Mouse (Mus musculus) forebrain, embryonic 15.5 days (tissue): Measurements from ENCODE around the gene 4921536K21Rik. TPM values are rescaled to one million over a fixed set of nuclear protein-coding genes. Genes with fewer than 3 reads are reported as not detected.

Experiments
- ATAC-seq: fragments of 200-750 bp; cut with Nextera tagmentation; replicated peaks from 2 replicates; pipeline ENCODE4 v1.8.0; 2017; ENCODE audit warnings: mild to moderate bottlenecking, moderate TSS enrichment, moderate library complexity
- H3K27ac ChIP-seq: fragments of 300-500 bp; sonication (generic); replicated peaks from 2 replicates; pipeline ENCODE4 v1.5.1; 2015; ENCODE audit warnings: mild to moderate bottlenecking, inconsistent platforms
- H3K27me3 ChIP-seq: fragments of 300-500 bp; sonication (generic); 2 replicates; pipeline ENCODE4 v1.6.1; 2015; ENCODE audit warnings: inconsistent platforms
- H3K36me3 ChIP-seq: fragments of 300-500 bp; sonication (generic); 2 replicates; pipeline ENCODE4 v1.6.1; 2015; ENCODE audit warnings: mild to moderate bottlenecking, inconsistent platforms
- H3K4me1 ChIP-seq: fragments of 300-500 bp; sonication (generic); 2 replicates; pipeline ENCODE4 v1.6.1; 2015; ENCODE audit warnings: inconsistent platforms
- H3K4me2 ChIP-seq: fragments of 300-500 bp; sonication (generic); replicated peaks from 2 replicates; pipeline ENCODE4 v1.6.1; 2015; ENCODE audit warnings: mild to moderate bottlenecking, inconsistent platforms
- H3K4me3 ChIP-seq: fragments of 300-500 bp; sonication (generic); 2 replicates; pipeline ENCODE4 v1.5.1; 2015; ENCODE audit warnings: mild to moderate bottlenecking, inconsistent platforms
- H3K9ac ChIP-seq: fragments of 300-500 bp; sonication (generic); replicated peaks from 2 replicates; pipeline ENCODE4 v1.6.1; 2015; ENCODE audit warnings: mild to moderate bottlenecking, inconsistent platforms
- H3K9me3 ChIP-seq: fragments of 300-500 bp; sonication (generic); 2 replicates; pipeline ENCODE4 v1.6.1; 2016; ENCODE audit warnings: inconsistent platforms
- WGBS: fragments of 180-500 bp; shearing (Covaris S2); methylation state at CpG from one replicate; pipeline ENCODE4 v1.1.7; 2015; ENCODE audit warnings: mixed read lengths; 5-methylcytosine and 5-hydroxymethylcytosine counted together
- polyA plus RNA-seq: library from polyadenylated mRNA; unstranded; fragments of >200 nt; fragmentation: Nextera tagmentation; extraction: Ambion mirVana; gene quantifications from 2 replicates; pipeline ENCODE4 v1.2.1, GENCODE M21; 2015

Gene 4921536K21Rik
- polyA plus RNA-seq, 1 experiment from 2014 or later, result 0.57 TPM

DNA sequence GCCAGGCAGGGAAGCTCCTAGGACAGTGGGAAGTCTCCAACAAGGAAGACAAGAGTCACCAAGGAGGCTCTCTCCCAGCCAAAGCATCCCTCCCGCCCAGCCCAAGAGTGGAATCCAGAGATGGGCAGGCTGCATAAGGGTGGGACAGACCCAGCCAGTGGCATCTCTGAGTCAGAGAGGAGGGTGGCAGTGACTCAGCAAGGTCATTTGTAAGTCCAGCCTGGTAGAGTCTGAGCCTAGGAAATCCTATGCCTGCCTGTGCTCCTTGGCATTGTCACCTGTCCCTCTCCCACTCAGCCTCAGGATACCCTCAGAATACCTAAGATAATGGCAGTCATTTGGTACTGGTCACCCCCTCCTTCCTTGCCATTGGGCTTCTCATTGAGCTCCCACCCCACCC lies 10.5 kb upstream of the 4921536K21Rik start:
- ATAC-seq, result no peak
- WGBS, result 78% methylated on average over 1 of the region's 1 CpGs
- no peak overlapping the region for H3K4me3 ChIP-seq
- H3K9ac ChIP-seq, result no peak overlapping the region
- H3K27me3 ChIP-seq, result no peaks in the 10 kb centered on the region
- H3K4me2 ChIP-seq, result no peak overlapping the region
- no peak overlapping the region for H3K27ac ChIP-seq
- H3K36me3 ChIP-seq, result peaks cover 8% of the 10 kb centered on the region
- H3K4me1 ChIP-seq, result peaks cover 20% of the 10 kb centered on the region
- H3K9me3 ChIP-seq, result no peaks in the 10 kb centered on the region

DNA sequence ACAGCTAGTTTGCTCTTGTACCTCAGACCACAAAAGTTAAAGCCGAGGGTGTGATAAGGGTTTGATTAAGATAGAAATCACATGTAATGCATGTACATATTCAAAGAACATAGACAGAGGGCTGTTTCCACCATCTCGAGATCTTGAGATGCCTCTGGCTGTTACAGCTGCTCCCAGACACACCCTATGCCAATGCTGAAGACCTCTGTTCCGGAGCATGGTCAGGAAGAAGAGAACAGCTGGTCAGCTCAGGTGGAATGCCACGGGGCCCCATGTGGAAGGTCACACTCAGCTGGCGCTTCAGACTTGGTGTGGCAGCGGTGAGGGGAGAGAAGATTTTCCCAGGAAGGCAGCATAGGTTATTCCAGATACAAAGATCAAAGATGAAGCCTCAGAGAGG lies 9.8 kb upstream of the 4921536K21Rik start:
- H3K9me3 ChIP-seq, result no peaks in the 10 kb centered on the region
- no peak overlapping the region for H3K9ac ChIP-seq
- peaks cover 17% of the 10 kb centered on the region; the same call in 1 of the 2 replicates for H3K4me1 ChIP-seq
- peaks cover 8% of the 10 kb centered on the region for H3K36me3 ChIP-seq
- H3K4me3 ChIP-seq, result no peak overlapping the region
- WGBS, result 84% methylated on average over 6 of the region's 6 CpGs
- ATAC-seq, result no peak
- no peak overlapping the region for H3K4me2 ChIP-seq
- no peaks in the 10 kb centered on the region for H3K27me3 ChIP-seq
- H3K27ac ChIP-seq, result no peak overlapping the region

DNA sequence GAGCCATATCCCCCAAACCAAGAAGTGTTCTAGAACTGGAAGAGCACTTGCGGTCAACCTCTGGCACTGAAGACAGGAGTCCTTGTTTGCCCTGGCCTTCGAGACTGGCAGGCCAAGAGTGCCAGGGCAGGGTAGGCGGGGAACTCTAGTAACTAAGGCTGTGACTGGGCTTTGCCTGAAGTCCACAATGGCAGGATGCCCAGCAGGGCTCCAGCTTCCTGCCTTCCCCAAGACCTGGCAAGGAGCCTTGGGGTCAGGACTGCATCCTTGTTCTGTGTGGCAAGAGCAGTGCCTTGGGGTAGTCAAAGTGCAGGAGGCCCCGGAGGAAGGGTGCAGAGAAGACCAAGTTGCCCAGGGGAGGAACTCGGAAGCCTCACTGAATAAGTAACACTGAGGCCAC lies 8.1 kb upstream of the 4921536K21Rik start:
- peaks cover 18% of the 10 kb centered on the region for H3K36me3 ChIP-seq
- 77% methylated on average over 5 of the region's 5 CpGs for WGBS
- H3K27ac ChIP-seq, result no peak overlapping the region
- H3K27me3 ChIP-seq, result no peaks in the 10 kb centered on the region
- H3K4me3 ChIP-seq, result no peak overlapping the region
- no peak overlapping the region for H3K4me2 ChIP-seq
- H3K4me1 ChIP-seq, result 0 out of 2 replicates have a peak, but pooled peaks cover 9% of the 10 kb centered on the region
- H3K9me3 ChIP-seq, result no peaks in the 10 kb centered on the region
- no peak for ATAC-seq
- H3K9ac ChIP-seq, result no peak overlapping the region

DNA sequence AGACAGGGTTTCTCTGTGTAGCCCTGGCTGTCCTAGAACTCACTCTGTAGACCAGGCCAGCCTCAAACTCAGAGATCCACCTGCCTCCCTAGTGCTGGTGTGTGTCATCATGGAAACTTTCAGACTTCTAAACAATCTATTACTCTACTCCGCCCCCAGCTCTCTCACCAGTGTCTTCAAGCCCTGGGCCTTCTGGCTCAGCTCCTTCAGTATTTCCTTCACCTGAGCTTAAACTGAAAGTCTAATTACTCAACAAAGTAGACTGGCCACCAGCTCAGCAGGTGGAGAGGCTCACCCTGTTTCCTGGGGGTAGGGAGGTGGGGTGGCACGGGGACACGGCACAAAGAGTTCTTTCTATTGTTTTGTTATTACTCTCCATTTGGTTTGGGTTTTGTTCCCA lies 7.6 kb upstream of the 4921536K21Rik start:
- Histone ChIP-seq H3K4me1 (0 out of 2 replicates have a peak, but pooled peaks cover 11% of the 10 kb centered on the region), H3K27ac (no peak overlapping the region), H3K36me3 (peaks cover 23% of the 10 kb centered on the region), H3K4me2 (no peak overlapping the region), H3K27me3 (no peaks in the 10 kb centered on the region), H3K4me3 (no peak overlapping the region), H3K9me3 (no peaks in the 10 kb centered on the region), H3K9ac (no peak overlapping the region)
- no peak for ATAC-seq
- 89% methylated on average over 3 of the region's 3 CpGs for WGBS

DNA sequence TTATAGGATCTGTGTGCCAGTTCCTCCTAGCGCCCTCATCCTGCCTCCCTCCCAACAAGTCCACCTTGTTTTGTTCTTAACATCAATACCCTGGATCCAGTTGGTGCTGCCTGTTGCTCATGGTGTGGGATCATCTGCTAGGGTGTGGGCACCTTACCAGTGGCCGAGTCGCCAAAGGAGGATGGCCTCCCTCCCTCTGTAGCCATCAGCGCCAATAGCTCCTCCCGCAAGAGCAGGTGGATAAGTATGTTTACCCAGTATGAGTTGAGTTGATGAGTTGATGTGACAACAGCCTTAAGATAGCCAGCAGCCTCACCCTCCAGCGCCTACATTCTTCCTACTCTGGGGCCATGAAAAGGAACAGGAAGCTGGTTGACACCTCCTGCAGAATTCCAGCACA lies 5.4 kb upstream of the 4921536K21Rik start:
- Histone ChIP-seq H3K9me3 (no peaks in the 10 kb centered on the region), H3K4me3 (no peak overlapping the region), H3K9ac (no peak overlapping the region), H3K4me2 (no peak overlapping the region), H3K27ac (no peak overlapping the region), H3K36me3 (peaks cover 22% of the 10 kb centered on the region), H3K4me1 (peaks cover 16% of the 10 kb centered on the region; the same call in 1 of the 2 replicates), H3K27me3 (no peaks in the 10 kb centered on the region)
- WGBS, result 89% methylated on average over 6 of the region's 6 CpGs
- ATAC-seq, result no peak

DNA sequence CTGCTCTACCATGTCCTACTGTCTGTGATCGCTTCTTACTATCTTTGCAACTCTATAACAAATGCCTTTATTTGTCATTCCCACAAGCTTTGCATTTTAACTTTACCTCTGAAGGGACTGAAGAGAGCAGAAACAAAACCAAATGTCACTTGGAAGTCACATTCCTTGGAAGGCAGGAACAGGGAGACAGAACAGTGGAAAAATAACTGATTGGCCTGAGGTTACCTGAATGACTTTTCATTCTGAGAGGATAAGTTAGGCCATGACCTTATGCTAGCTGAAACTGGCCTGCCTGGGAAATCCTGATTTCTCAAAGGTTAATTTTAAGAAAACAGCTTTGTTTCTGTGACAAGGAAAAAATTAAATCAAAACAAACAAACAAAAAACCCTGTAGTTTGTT lies 1.0 kb upstream of the 4921536K21Rik start:
- H3K9ac ChIP-seq, result no peak overlapping the region
- no peak overlapping the region for H3K4me3 ChIP-seq
- ATAC-seq, result no peak
- H3K4me2 ChIP-seq, result no peak overlapping the region
- H3K27me3 ChIP-seq, result no peaks in the 10 kb centered on the region
- H3K36me3 ChIP-seq, result peaks cover 22% of the 10 kb centered on the region
- H3K4me1 ChIP-seq, result peaks cover 25% of the 10 kb centered on the region
- WGBS, result 85% methylated on average over 1 of the region's 1 CpGs
- no peaks in the 10 kb centered on the region for H3K9me3 ChIP-seq
- no peak overlapping the region for H3K27ac ChIP-seq

DNA sequence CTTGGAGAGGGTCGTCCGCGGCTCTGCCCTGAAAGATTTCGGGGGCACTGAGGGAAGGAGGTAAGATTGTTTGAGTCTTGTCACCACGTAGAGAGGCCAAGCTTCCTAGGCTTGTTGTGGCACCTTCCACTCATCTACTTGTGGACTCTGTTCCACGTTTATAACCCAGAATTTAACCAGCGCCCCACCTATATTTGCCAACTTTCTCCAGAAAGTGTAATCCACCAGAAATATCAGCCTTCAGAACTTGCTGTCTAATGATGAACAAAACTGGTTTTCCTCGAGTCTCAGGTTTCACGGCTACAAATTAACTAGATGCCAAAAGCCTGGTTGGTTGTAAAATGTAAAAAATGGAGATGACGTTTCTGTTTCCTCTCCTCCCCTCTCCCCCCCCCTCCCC lies 560 bp upstream of the 4921536K21Rik start:
- Histone ChIP-seq H3K4me2 (peak overlapping the region; percentile 81), H3K27ac (peak overlapping the region; percentile 84), H3K4me3 (peak overlapping the region; percentile 60), H3K27me3 (no peaks in the 10 kb centered on the region), H3K9ac (peak overlapping the region; percentile 71), H3K9me3 (no peaks in the 10 kb centered on the region), H3K36me3 (peaks cover 22% of the 10 kb centered on the region), H3K4me1 (peaks cover 24% of the 10 kb centered on the region)
- no peak for ATAC-seq
- WGBS, result 3% methylated on average over 10 of the region's 10 CpGs

DNA sequence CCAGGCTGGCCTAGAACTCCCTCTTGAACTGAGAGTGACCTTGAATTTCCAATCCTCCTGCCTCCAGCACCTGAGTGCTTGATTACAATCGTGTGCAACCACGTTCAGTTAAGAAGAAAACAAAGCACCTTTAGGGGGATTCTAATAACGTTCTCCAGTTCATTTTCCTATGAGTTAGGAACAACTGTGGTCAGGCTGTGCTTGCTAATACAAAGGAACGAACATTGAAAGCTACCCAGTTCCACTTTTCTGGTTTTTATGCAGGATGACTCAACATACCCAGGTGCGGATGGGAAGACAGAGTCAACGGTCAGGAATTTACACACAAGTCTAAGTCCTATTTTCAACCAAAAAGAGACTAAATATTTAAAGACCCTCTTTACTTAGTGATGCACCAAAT lies 928 bp downstream of the 4921536K21Rik start:
- Histone ChIP-seq H3K4me1 (peaks cover 18% of the 10 kb centered on the region), H3K4me3 (peak overlapping the region; percentile 60; the same call in 1 of the 2 replicates), H3K27ac (no peak overlapping the region), H3K4me2 (peak overlapping the region; percentile 81; the same call in 1 of the 2 replicates), H3K9me3 (no peaks in the 10 kb centered on the region), H3K27me3 (no peaks in the 10 kb centered on the region), H3K9ac (no peak overlapping the region), H3K36me3 (peaks cover 18% of the 10 kb centered on the region)
- WGBS, result 81% methylated on average over 6 of the region's 6 CpGs
- ATAC-seq, result no peak

DNA sequence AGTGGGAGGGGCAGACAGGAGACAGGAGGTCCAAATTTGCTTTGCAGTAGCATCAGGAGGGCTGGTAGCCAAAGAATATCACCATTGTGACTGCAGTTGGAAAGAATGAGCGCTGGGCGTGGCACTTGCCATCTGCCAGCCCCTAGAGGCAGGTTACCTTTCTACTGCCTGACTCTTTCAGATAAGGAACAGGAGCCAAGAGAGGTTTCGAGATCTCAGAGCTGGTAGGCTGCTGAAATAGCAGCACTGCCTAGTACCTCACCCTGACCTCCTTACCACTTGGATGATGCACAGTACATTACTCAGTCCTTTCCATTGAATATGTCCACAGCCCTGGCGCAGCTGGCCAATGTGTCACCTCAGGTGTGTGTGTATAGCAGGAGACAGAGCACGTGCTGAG lies 7.6 kb downstream of the 4921536K21Rik start:
- no peaks in the 10 kb centered on the region for H3K9me3 ChIP-seq
- H3K36me3 ChIP-seq, result no peaks in the 10 kb centered on the region
- no peak overlapping the region for H3K4me2 ChIP-seq
- no peak for ATAC-seq
- H3K4me1 ChIP-seq, result peaks cover 5% of the 10 kb centered on the region; the same call in 1 of the 2 replicates
- no peaks in the 10 kb centered on the region for H3K27me3 ChIP-seq
- no peak overlapping the region for H3K9ac ChIP-seq
- no peak overlapping the region for H3K4me3 ChIP-seq
- 63% methylated on average over 5 of the region's 5 CpGs for WGBS
- no peak overlapping the region for H3K27ac ChIP-seq

DNA sequence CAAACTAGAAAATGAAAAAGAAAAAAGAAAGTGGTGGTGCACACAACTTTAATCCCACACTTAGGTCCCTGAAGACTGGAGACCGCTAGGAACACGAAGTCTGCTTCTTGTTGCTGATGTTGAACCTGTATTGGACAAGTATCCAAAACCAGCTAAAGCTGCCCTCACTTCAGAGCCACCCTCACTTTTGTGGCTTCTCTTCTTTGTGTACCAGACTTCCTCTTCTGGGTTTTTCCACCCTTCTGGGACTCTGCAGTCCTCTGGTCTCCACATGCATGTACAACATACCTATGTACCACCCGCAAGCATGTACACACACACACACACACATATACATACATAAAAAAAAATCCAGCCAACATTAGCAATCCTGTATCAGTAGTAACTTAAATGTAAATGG lies 11.2 kb downstream of the 4921536K21Rik start:
- Histone ChIP-seq H3K27ac (no peak overlapping the region), H3K9me3 (no peaks in the 10 kb centered on the region), H3K4me1 (peaks cover 5% of the 10 kb centered on the region; the same call in 1 of the 2 replicates), H3K36me3 (no peaks in the 10 kb centered on the region), H3K4me2 (no peak overlapping the region), H3K9ac (no peak overlapping the region), H3K4me3 (no peak overlapping the region), H3K27me3 (no peaks in the 10 kb centered on the region)
- ATAC-seq, result no peak
- 88% methylated on average over 3 of the region's 3 CpGs for WGBS

DNA sequence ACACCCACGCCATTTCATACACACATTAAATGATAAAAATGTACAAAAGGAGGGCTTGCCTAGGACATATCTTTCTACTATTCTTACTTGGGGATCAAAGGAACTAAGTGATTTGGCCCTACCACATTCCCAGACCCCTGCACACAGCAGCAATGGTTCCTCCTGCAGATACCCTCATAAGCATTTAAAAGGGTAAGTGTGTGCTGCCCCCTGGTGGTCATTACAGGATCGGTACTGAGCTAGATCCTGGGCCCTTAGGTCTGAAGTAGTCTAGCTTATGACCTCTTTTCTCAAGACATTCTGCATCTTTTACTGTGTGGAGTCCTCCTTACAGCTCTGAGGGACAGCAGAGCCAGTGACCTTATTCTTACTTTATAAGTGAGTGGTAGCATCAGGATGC lies 15.1 kb downstream of the 4921536K21Rik start:
- no peaks in the 10 kb centered on the region for H3K9me3 ChIP-seq
- no peak overlapping the region for H3K9ac ChIP-seq
- H3K27me3 ChIP-seq, result no peaks in the 10 kb centered on the region
- H3K4me3 ChIP-seq, result no peak overlapping the region
- no peaks in the 10 kb centered on the region for H3K36me3 ChIP-seq
- no peak overlapping the region for H3K4me2 ChIP-seq
- H3K4me1 ChIP-seq, result no peaks in the 10 kb centered on the region
- ATAC-seq, result no peak
- 37% methylated on average over 2 of the region's 2 CpGs for WGBS
- no peak overlapping the region for H3K27ac ChIP-seq

DNA sequence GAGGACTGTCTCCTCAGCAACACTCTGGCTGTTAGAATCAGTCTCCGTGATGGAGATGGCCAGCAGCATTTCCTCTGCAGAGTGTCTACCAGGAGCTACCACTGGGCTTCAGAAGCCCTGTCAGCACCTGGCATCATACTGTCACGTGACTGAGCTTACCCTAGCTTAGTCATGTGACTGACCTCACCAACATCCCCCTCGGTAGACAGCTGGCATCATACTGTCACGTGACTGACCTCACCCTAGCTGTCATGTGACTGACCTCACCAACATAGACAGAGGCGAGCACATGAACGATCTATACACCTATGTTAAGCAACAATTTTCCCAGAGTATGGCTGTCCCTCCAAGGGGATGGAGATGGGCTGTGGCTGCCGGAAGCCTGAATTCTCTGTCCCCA lies 16.2 kb downstream of the 4921536K21Rik start:
- Histone ChIP-seq H3K4me1 (no peaks in the 10 kb centered on the region), H3K4me3 (no peak overlapping the region), H3K4me2 (no peak overlapping the region), H3K27me3 (no peaks in the 10 kb centered on the region), H3K9ac (no peak overlapping the region), H3K27ac (no peak overlapping the region), H3K36me3 (no peaks in the 10 kb centered on the region), H3K9me3 (no peaks in the 10 kb centered on the region)
- no peak for ATAC-seq
- WGBS, result 74% methylated on average over 7 of the region's 7 CpGs

DNA sequence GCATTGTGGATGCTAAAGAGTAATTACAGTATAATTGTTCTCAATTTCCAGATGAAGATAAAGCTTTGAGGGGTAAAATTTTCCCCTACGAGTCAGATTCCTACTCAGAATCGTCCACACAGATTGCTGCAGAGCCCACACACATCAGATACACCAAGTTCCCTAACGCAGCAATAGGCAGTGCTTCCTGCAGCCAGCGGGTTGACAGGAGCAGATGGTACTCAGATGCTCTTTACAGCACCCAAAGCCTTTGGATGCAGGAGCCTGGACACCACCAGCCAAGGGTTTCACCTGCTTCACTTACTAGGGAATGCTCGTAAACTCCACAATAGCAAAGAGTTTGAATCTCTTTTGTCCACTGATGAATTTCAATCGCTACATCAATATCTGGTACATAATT lies 18.5 kb downstream of the 4921536K21Rik start:
- Histone ChIP-seq H3K27ac (no peak overlapping the region), H3K4me1 (no peaks in the 10 kb centered on the region), H3K4me2 (no peak overlapping the region), H3K36me3 (no peaks in the 10 kb centered on the region), H3K9me3 (no peaks in the 10 kb centered on the region), H3K4me3 (no peak overlapping the region), H3K9ac (no peak overlapping the region), H3K27me3 (no peaks in the 10 kb centered on the region)
- no peak for ATAC-seq
- 77% methylated on average over 6 of the region's 6 CpGs for WGBS
